Mouse (Mus musculus) liver, embryonic 13.5 days (tissue): ENCODE results near the gene Syne3. TPM values are rescaled to one million over a fixed set of nuclear protein-coding genes. Genes with fewer than 3 reads are reported as not detected.

Source experiments
- ATAC-seq: fragments of 200-750 bp; cut with Nextera tagmentation; 2 replicates; pipeline ENCODE4 v1.8.0; 2017; ENCODE audit warnings: low read depth, mild to moderate bottlenecking, moderate number of reproducible peaks, moderate library complexity
- DNase-seq: peaks from one replicate; pipeline ENCODE4 v3.0.0; 2022
- H3K27ac ChIP-seq: fragments of 300-500 bp; sonication (generic); 2 replicates; pipeline ENCODE4 v1.5.1; 2015; ENCODE audit warnings: moderate library complexity, mild to moderate bottlenecking, inconsistent platforms
- H3K27me3 ChIP-seq: fragments of 300-500 bp; sonication (generic); 2 replicates; pipeline ENCODE4 v1.6.1; 2015; ENCODE audit warnings: mild to moderate bottlenecking, inconsistent platforms
- H3K36me3 ChIP-seq: fragments of 300-500 bp; sonication (generic); 2 replicates; pipeline ENCODE4 v1.6.1; 2015; ENCODE audit warnings: mild to moderate bottlenecking, inconsistent platforms
- H3K4me1 ChIP-seq: fragments of 300-500 bp; sonication (generic); replicated peaks from 2 replicates; pipeline ENCODE4 v1.6.1; 2015; ENCODE audit warnings: inconsistent platforms
- H3K4me2 ChIP-seq: fragments of 300-500 bp; sonication (generic); 2 replicates; pipeline ENCODE4 v1.6.1; 2015; ENCODE audit warnings: inconsistent platforms, mild to moderate bottlenecking, moderate library complexity
- H3K4me3 ChIP-seq: fragments of 300-500 bp; sonication (generic); replicated peaks from 2 replicates; pipeline ENCODE4 v1.5.1; 2015; ENCODE audit warnings: mild to moderate bottlenecking, inconsistent platforms
- H3K9ac ChIP-seq: fragments of 300-500 bp; sonication (generic); 2 replicates; pipeline ENCODE4 v1.6.1; 2015; ENCODE audit warnings: mild to moderate bottlenecking, inconsistent platforms
- H3K9me3 ChIP-seq: fragments of 300-500 bp; sonication (generic); replicated peaks from 2 replicates; pipeline ENCODE4 v1.6.1; 2016; ENCODE audit warnings: inconsistent platforms
- WGBS: fragments of 180-500 bp; shearing (Covaris S2); methylation state at CpG from one replicate; pipeline ENCODE4 v1.1.7; 2015; ENCODE audit not compliant: insufficient replicate concordance; 5-methylcytosine and 5-hydroxymethylcytosine counted together
- polyA plus RNA-seq: library from polyadenylated mRNA; unstranded; fragments of >200 nt; fragmentation: Nextera tagmentation; extraction: Ambion mirVana; gene quantifications from 2 replicates; pipeline ENCODE4 v1.2.1, GENCODE M21; 2015

The Syne3 gene
- polyA plus RNA-seq, 1 experiment from 2014 or later = 2.0 TPM

DNA sequence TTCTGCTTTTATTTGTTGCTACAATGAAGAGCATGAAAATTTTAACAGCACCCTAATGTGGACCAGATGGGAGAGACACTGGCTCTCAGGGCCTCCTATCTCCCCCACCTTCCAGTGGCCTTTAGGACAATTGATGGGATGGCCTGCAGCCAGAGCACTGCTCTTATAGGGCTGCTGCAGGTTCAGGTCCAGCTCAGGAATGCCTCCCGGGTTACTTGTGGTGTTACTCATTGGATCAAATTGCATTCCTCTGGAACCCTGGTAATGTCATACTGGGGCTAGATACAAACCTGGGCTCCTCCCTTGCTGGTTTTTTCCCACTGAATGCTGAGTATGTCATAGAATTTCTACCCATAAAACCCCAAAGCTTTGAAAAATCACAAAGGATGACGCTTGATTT, 90.4 kb downstream of the Syne3 start:
- Histone ChIP-seq H3K9ac (no peak overlapping the region), H3K4me2 (no peak overlapping the region), H3K9me3 (no peaks in the 10 kb centered on the region), H3K36me3 (no peaks in the 10 kb centered on the region), H3K4me1 (no peaks in the 10 kb centered on the region), H3K4me3 (no peak overlapping the region), H3K27ac (no peak overlapping the region), H3K27me3 (no peaks in the 10 kb centered on the region)
- WGBS = 50% methylated on average over 2 of the region's 2 CpGs
- DNase-seq = no peak
- ATAC-seq = no peak

DNA sequence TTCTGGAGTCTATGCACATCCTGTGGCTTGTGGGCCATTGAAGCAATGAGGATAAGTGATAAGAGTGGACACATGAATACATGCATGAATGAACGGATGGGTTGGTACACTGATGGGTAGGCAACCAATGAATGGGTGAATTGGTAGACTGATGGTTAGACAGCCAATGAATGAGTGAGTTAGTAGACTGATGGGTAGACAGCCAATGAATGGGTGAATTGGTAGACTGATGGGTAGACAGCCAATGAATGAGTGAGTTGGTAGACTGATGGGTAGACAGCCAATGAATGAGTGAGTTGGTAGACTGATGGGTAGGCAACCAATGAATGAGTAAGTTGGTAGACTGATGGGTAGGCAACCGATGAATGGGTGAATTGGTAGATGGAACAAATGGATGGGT, 91.7 kb downstream of the Syne3 start:
- H3K36me3 ChIP-seq = no peaks in the 10 kb centered on the region
- WGBS = 85% methylated on average over 2 of the region's 2 CpGs
- H3K27me3 ChIP-seq = no peaks in the 10 kb centered on the region
- H3K4me1 ChIP-seq = no peaks in the 10 kb centered on the region
- H3K27ac ChIP-seq = no peak overlapping the region
- H3K4me2 ChIP-seq = no peak overlapping the region
- no peaks in the 10 kb centered on the region for H3K9me3 ChIP-seq
- ATAC-seq (no peak), DNase-seq (no peak)
- H3K9ac ChIP-seq = no peak overlapping the region
- H3K4me3 ChIP-seq = no peak overlapping the region

- Histone ChIP-seq H3K9me3 (no peaks in the 10 kb centered on the region), H3K27me3 (no peaks in the 10 kb centered on the region), H3K4me2 (no peak overlapping the region), H3K4me1 (no peaks in the 10 kb centered on the region), H3K27ac (no peak overlapping the region), H3K9ac (no peak overlapping the region), H3K4me3 (no peak overlapping the region), H3K36me3 (no peaks in the 10 kb centered on the region)
- ATAC-seq (no peak), DNase-seq (no peak)
- WGBS = 76% methylated on average over 4 of the region's 4 CpGs
These were observed 92.3 kb downstream of the Syne3 start for GRCm38 (mm10) chr12:104917297-104917696.

DNA sequence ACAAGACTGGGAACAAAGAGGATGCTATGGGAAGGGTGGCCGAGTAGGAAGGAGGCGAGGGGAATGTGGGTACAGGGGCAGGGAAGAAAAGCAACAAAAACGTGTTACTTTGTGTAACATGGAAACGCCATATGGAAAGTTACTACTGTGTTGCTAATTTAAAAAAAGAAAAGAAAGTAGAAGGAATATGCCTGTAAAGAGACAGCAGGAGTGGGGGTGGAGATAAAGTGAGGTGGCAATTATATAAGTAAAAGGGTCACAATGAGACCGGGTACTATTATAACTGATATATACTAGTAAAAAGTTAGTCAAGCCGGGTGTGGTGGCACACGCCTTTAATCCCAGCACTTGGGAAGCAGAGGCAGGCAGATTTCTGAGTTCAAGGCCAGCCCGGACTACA, 92.8 kb downstream of the Syne3 start:
- H3K4me3 ChIP-seq = no peak overlapping the region
- H3K9me3 ChIP-seq = no peaks in the 10 kb centered on the region
- no peak overlapping the region for H3K27ac ChIP-seq
- ATAC-seq (no peak), DNase-seq (no peak)
- no peak overlapping the region for H3K4me2 ChIP-seq
- WGBS = 71% methylated on average over 8 of the region's 8 CpGs
- H3K27me3 ChIP-seq = no peaks in the 10 kb centered on the region
- H3K9ac ChIP-seq = no peak overlapping the region
- no peaks in the 10 kb centered on the region for H3K4me1 ChIP-seq
- no peaks in the 10 kb centered on the region for H3K36me3 ChIP-seq

DNA sequence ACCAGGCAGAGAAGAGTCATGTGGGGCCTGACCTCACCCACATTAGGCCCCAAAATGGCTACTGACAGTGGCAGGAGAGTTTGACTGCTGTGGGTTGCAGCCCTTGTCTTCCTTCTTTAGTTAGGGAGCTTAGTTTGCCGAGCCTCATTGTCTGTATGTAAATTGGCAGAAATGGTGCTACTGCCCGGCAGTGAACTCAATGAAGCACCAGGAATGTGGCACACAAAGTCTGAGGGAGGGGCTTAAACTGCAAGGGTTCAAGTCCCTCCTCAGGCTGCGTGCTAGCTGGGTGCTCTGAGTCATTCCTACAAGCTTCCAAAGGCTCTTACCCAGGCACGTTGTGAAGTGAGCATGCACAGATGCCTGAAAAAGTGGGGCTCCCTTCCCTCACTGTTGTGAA, 93.9 kb downstream of the Syne3 start:
- WGBS = 53% methylated on average over 4 of the region's 4 CpGs
- H3K4me1 ChIP-seq = no peaks in the 10 kb centered on the region
- H3K9me3 ChIP-seq = no peaks in the 10 kb centered on the region
- no peaks in the 10 kb centered on the region for H3K27me3 ChIP-seq
- ATAC-seq = no peak
- no peak overlapping the region for H3K27ac ChIP-seq
- no peak for DNase-seq
- H3K9ac ChIP-seq = no peak overlapping the region
- H3K36me3 ChIP-seq = no peaks in the 10 kb centered on the region
- no peak overlapping the region for H3K4me3 ChIP-seq
- no peak overlapping the region for H3K4me2 ChIP-seq

GRCm38 (mm10) chr12:104912990-104913389, 96.6 kb downstream of the Syne3 start:
- WGBS = 34% methylated on average over 3 of the region's 3 CpGs
- no peaks in the 10 kb centered on the region for H3K9me3 ChIP-seq
- H3K36me3 ChIP-seq = no peaks in the 10 kb centered on the region
- no peak for ATAC-seq
- no peak overlapping the region for H3K27ac ChIP-seq
- H3K4me3 ChIP-seq = no peak overlapping the region
- H3K4me1 ChIP-seq = no peaks in the 10 kb centered on the region
- H3K9ac ChIP-seq = no peak overlapping the region
- H3K27me3 ChIP-seq = no peaks in the 10 kb centered on the region
- H3K4me2 ChIP-seq = no peak overlapping the region
- no peak for DNase-seq

DNA sequence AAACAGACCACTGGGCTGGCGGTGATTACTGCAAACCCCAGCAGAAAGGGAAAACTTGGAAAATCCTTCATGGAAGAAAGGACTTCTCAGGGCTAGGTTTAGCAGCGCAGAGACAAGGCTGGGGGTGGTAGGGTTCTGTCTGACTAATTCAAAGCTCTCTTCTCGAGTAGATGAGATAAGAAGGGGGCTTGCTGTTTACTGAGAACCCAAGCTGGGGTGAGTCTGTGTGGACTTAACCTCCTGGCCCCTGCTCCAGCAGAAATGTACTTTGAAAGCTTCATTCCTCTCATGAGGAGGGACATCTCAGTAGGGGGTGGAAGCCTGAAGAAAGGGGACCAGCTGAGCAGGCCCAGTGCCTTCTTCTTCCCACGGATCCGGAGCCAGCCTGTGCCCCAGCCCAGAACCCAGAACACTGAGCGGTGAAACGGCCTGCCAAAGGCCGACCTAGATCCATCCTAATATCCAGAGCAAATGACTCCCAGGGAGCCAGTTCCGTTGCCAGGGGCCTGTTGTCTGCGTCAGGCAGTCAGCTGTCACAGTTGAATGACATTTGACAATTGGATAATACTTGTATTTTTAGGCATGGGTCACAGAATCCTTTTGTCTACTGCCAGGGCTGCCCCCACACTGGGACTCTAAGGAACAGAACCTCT, 97.2 kb downstream of the Syne3 start:
- 43% methylated on average over 10 of the region's 10 CpGs for WGBS
- no peak overlapping the region for H3K27ac ChIP-seq
- H3K4me3 ChIP-seq = no peak overlapping the region
- DNase-seq = no peak
- H3K36me3 ChIP-seq = no peaks in the 10 kb centered on the region
- no peak overlapping the region for H3K9ac ChIP-seq
- H3K9me3 ChIP-seq = no peaks in the 10 kb centered on the region
- H3K27me3 ChIP-seq = no peaks in the 10 kb centered on the region
- H3K4me2 ChIP-seq = no peak overlapping the region
- no peak for ATAC-seq
- no peaks in the 10 kb centered on the region for H3K4me1 ChIP-seq

- no peaks in the 10 kb centered on the region for H3K27me3 ChIP-seq
- H3K9me3 ChIP-seq = no peaks in the 10 kb centered on the region
- no peak overlapping the region for H3K4me2 ChIP-seq
- DNase-seq (no peak), ATAC-seq (no peak)
- no peak overlapping the region for H3K9ac ChIP-seq
- 65% methylated on average over 4 of the region's 4 CpGs for WGBS
- no peak overlapping the region for H3K27ac ChIP-seq
- no peaks in the 10 kb centered on the region for H3K36me3 ChIP-seq
- no peak overlapping the region for H3K4me3 ChIP-seq
- H3K4me1 ChIP-seq = no peaks in the 10 kb centered on the region
These were observed 99.9 kb downstream of the Syne3 start for GRCm38 (mm10) chr12:104909750-104910149.

DNA sequence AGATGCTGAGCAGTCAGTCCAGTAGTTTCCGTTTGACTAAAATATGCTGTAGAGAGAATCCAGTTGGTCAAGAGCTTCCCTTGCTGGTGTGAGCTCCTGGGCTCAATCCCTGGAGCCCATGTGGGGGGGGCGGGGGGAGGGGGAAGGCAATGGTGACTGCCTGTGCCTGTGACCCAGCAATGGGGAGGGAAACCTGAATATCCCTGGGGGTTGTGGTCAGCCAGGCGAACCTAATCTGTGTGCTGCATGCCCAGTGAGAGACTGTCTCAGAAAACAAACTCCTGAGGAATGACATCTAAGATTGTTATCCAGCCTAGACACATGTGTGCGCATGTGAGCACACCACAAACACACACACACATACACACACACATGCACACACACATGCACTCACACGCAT, 100.6 kb downstream of the Syne3 start:
- WGBS = 59% methylated on average over 5 of the region's 5 CpGs
- H3K27ac ChIP-seq = no peak overlapping the region
- H3K9me3 ChIP-seq = no peaks in the 10 kb centered on the region
- H3K4me1 ChIP-seq = no peaks in the 10 kb centered on the region
- no peak overlapping the region for H3K4me3 ChIP-seq
- no peak for DNase-seq
- no peak for ATAC-seq
- no peaks in the 10 kb centered on the region for H3K36me3 ChIP-seq
- H3K9ac ChIP-seq = no peak overlapping the region
- H3K4me2 ChIP-seq = no peak overlapping the region
- H3K27me3 ChIP-seq = no peaks in the 10 kb centered on the region

- Histone ChIP-seq H3K4me3 (no peak overlapping the region), H3K9ac (no peak overlapping the region), H3K9me3 (no peaks in the 10 kb centered on the region), H3K36me3 (no peaks in the 10 kb centered on the region), H3K4me1 (no peaks in the 10 kb centered on the region), H3K27me3 (no peaks in the 10 kb centered on the region), H3K4me2 (no peak overlapping the region), H3K27ac (no peak overlapping the region)
- DNase-seq (no peak), ATAC-seq (no peak)
- 22% methylated on average over 15 of the region's 15 CpGs for WGBS
These were observed 101.4 kb downstream of the Syne3 start for GRCm38 (mm10) chr12:104908024-104908781.

GRCm38 (mm10) chr12:104907133-104907532, 102.5 kb downstream of the Syne3 start:
- ATAC-seq = no peak
- WGBS = 74% methylated on average over 2 of the region's 2 CpGs
- no peaks in the 10 kb centered on the region for H3K36me3 ChIP-seq

DNA sequence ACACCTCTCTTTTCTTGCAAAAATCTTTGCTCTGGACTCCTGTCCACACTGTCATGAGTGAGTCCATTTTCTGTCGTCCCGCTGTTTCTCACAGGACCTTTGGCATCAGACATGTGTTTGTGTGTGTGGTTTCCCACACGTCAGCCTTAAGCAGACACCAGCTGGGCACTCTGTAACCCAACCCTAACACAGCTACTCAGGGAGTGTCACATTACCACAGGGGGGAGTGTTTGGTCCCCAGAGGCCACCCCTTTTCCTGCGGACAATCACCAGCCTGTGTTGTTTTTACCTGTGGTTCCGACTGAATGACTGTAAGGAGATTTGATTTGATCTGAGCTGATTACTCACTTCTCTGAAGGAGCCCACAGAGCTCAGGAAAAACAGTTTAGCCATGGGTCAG, 105.5 kb downstream of the Syne3 start:
- no peak for DNase-seq
- WGBS = 31% methylated on average over 5 of the region's 5 CpGs

More at GRCm38 (mm10) chr12:104907133-104907532, 102.5 kb downstream of the Syne3 start:
- no peak overlapping the region for H3K4me3 ChIP-seq
- H3K4me1 ChIP-seq = no peaks in the 10 kb centered on the region
- no peaks in the 10 kb centered on the region for H3K9me3 ChIP-seq
- no peak overlapping the region for H3K4me2 ChIP-seq
- H3K9ac ChIP-seq = no peak overlapping the region
- no peaks in the 10 kb centered on the region for H3K27me3 ChIP-seq
- no peak overlapping the region for H3K27ac ChIP-seq
- DNase-seq = no peak

More for the DNA sequence above, 105.5 kb downstream of the Syne3 start:
- no peak overlapping the region for H3K4me3 ChIP-seq
- H3K27ac ChIP-seq = no peak overlapping the region
- H3K4me1 ChIP-seq = 0 out of 2 replicates have a peak, but pooled peaks cover 2% of the 10 kb centered on the region
- H3K36me3 ChIP-seq = no peaks in the 10 kb centered on the region
- H3K9me3 ChIP-seq = no peaks in the 10 kb centered on the region
- no peaks in the 10 kb centered on the region for H3K27me3 ChIP-seq
- ATAC-seq = no peak
- no peak overlapping the region for H3K9ac ChIP-seq
- H3K4me2 ChIP-seq = no peak overlapping the region
